Mouse (Mus musculus) forebrain, postnatal 0 days (tissue): ENCODE measurements around the gene Fbxw5. TPM values are rescaled to one million over a fixed set of nuclear protein-coding genes. Genes with fewer than 3 reads are reported as not detected.

ENCODE experiments used
- ATAC-seq: fragments of 200-750 bp; cut with Nextera tagmentation; 2 replicates; pipeline ENCODE4 v1.8.0; 2017; ENCODE audit warnings: mild to moderate bottlenecking, moderate library complexity
- DNase-seq: peaks from one replicate; pipeline ENCODE4 v3.0.0-alpha.2; 2015
- H3K27ac ChIP-seq: fragments of 300-500 bp; sonication (generic); 2 replicates; pipeline ENCODE4 v1.5.1; 2014; ENCODE audit warnings: low read depth, mild to moderate bottlenecking, antibody characterized with exemption, low read length, moderate library complexity, mixed read lengths
- H3K27me3 ChIP-seq: fragments of 300-500 bp; sonication (generic); 2 replicates; pipeline ENCODE4 v1.6.1; 2014; ENCODE audit warnings: mild to moderate bottlenecking, low read length, mixed read lengths; ENCODE audit not compliant: insufficient read depth
- H3K36me3 ChIP-seq: fragments of 300-500 bp; sonication (generic); 2 replicates; pipeline ENCODE4 v1.6.1; 2014; ENCODE audit warnings: mild to moderate bottlenecking, moderate library complexity; ENCODE audit not compliant: insufficient read depth
- H3K4me1 ChIP-seq: fragments of 300-500 bp; sonication (generic); 2 replicates; pipeline ENCODE4 v1.6.1; 2014; ENCODE audit warnings: antibody characterized with exemption; ENCODE audit not compliant: insufficient read depth
- H3K4me2 ChIP-seq: fragments of 300-500 bp; sonication (generic); 2 replicates; pipeline ENCODE4 v1.6.1; 2014; ENCODE audit warnings: low read depth, mild to moderate bottlenecking, moderate library complexity
- H3K4me3 ChIP-seq: fragments of 300-500 bp; sonication (generic); 2 replicates; pipeline ENCODE4 v1.5.1; 2014; ENCODE audit warnings: low read depth, low read length, mixed read lengths
- H3K9ac ChIP-seq: fragments of 300-500 bp; sonication (generic); 2 replicates; pipeline ENCODE4 v1.6.1; 2014; ENCODE audit warnings: mild to moderate bottlenecking
- H3K9me3 ChIP-seq: fragments of 300-500 bp; sonication (generic); 2 replicates; pipeline ENCODE4 v1.6.1; 2016; ENCODE audit warnings: low read length
- CTCF ChIP-seq: sonication (generic); IDR thresholded peaks from 2 replicates; pipeline ENCODE4 v1.5.1; 2016; ENCODE audit warnings: antibody characterized with exemption, control low read depth, low read depth
- WGBS: fragments of 180-500 bp; shearing (Covaris S2); extraction: QIAGEN DNeasy Blood & Tissue Kit; methylation state at CpG from one replicate; pipeline ENCODE4 v1.1.7; 2014; 5-methylcytosine and 5-hydroxymethylcytosine counted together
- polyA plus RNA-seq: library from polyadenylated mRNA; unstranded; fragments of >200 nt; fragmentation: Nextera tagmentation; extraction: Ambion mirVana; gene quantifications from 2 replicates; pipeline ENCODE4 v1.2.1, GENCODE M21; 2015
- total RNA-seq: library from RNA; depleted of rRNA; stranded (reverse); fragments of >200 nt; gene quantifications from 2 replicates; pipeline ENCODE4 v1.2.3, GENCODE M21; 2014

Gene Fbxw5
- total and polyA plus RNA-seq, 2 experiments from 2014 or later, result 116 to 140 TPM

DNA sequence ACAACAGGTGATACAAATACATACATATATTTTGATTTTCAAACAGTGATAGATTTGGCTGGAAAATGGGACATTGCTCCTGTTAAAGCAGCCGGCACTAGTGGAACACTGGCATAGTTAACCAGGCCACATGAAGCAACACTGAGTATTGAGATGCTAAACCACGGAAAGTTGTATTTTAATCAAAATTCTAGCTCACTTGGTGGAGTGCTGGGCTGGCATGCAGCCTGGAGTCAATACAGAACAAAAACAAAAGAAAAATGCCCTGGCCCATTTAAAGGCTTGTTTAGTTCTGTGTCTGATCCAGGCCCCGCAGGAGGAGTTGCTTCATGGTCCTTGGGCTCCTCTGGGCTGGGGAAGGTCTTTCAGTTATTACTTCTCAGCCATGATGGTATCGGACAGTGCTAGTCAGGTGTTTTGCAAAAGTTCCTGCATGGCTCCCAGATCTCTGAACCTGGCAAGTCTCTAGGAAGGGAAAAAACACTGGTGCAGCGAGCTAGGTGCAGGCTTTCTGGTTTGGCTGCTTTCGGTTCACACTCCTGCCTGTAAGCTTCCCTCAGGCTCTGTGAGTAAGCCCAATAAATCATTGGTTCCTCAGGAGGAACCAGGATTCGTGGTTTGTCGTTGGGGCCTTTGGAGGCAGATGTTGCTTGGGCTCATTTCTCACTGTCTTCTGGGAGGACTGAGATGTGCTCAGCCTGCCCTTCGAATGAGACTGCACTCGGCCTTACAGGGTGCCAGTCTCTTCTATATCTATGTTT lies 20.8 kb upstream of the Fbxw5 start:
- DNase-seq, result no peak
- Histone ChIP-seq H3K9ac (no peak overlapping the region), H3K27ac (no peak overlapping the region), H3K9me3 (no peaks in the 10 kb centered on the region), H3K27me3 (no peaks in the 10 kb centered on the region), H3K4me2 (no peak overlapping the region), H3K4me3 (no peak overlapping the region), H3K36me3 (no peaks in the 10 kb centered on the region), H3K4me1 (no peaks in the 10 kb centered on the region)
- no peak for ATAC-seq
- WGBS, result 71% methylated on average over 10 of the region's 10 CpGs
- no peak for TF ChIP-seq CTCF

GRCm38 (mm10) chr2:25480541-25480940 lies 20.0 kb upstream of the Fbxw5 start:
- TF ChIP-seq CTCF, result no peak
- DNase-seq, result no peak
- Histone ChIP-seq H3K9ac (no peak overlapping the region), H3K27me3 (no peaks in the 10 kb centered on the region), H3K4me3 (no peak overlapping the region), H3K36me3 (no peaks in the 10 kb centered on the region), H3K4me1 (no peaks in the 10 kb centered on the region), H3K27ac (no peak overlapping the region), H3K9me3 (no peaks in the 10 kb centered on the region), H3K4me2 (no peak overlapping the region)
- 89% methylated on average over 1 of the region's 1 CpGs for WGBS
- ATAC-seq, result no peak

- no peak for TF ChIP-seq CTCF
- Histone ChIP-seq H3K9me3 (no peaks in the 10 kb centered on the region), H3K9ac (no peak overlapping the region), H3K27ac (no peak overlapping the region), H3K4me3 (no peak overlapping the region), H3K36me3 (no peaks in the 10 kb centered on the region), H3K27me3 (no peaks in the 10 kb centered on the region), H3K4me2 (no peak overlapping the region), H3K4me1 (no peaks in the 10 kb centered on the region)
- 21% methylated on average over 7 of the region's 7 CpGs for WGBS
- DNase-seq (no peak), ATAC-seq (no peak)
Observed at GRCm38 (mm10) chr2:25482969-25483368, 17.6 kb upstream of the Fbxw5 start.

DNA sequence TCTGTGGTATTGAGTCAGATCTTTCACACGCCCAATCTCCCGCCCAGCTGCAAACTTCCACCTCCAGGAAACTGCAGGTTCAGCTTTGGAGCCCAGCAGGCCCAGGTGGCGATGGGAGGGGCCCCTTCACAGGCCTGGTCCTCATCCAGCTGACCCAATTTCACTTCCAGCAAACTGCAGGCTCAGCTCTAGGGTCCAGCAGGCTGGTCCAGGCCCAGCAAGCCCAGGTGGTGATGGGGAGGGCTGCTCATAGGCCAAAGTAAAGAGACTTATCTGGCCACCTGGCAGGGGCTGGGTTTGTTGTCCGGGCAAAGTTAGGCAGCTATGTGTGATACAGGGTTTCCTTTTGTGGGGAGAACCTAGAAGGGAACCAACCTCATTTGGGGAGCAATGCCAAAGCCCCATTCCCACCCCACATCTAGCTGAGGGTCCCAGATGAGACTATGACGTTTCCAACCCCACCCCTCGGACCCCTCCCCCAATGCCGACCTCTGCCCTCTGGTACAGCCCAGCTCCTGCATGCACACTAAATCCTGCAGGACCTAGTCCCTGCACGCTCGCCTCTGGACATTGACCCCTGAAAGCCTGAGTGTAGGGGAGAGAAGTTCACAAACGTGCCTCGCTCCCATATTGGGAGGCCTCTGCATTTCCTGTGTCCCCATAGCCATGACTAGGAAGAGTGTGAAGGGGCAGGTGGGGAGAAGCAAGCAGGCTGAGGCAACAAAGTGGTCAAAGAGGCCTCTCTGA lies 15.5 kb upstream of the Fbxw5 start:
- Histone ChIP-seq H3K9me3 (no peaks in the 10 kb centered on the region), H3K27me3 (no peaks in the 10 kb centered on the region), H3K27ac (no peak overlapping the region), H3K36me3 (no peaks in the 10 kb centered on the region), H3K4me1 (no peaks in the 10 kb centered on the region), H3K9ac (no peak overlapping the region), H3K4me3 (no peak overlapping the region), H3K4me2 (no peak overlapping the region)
- no peak for TF ChIP-seq CTCF
- 76% methylated on average over 11 of the region's 11 CpGs for WGBS
- ATAC-seq (no peak), DNase-seq (no peak)

DNA sequence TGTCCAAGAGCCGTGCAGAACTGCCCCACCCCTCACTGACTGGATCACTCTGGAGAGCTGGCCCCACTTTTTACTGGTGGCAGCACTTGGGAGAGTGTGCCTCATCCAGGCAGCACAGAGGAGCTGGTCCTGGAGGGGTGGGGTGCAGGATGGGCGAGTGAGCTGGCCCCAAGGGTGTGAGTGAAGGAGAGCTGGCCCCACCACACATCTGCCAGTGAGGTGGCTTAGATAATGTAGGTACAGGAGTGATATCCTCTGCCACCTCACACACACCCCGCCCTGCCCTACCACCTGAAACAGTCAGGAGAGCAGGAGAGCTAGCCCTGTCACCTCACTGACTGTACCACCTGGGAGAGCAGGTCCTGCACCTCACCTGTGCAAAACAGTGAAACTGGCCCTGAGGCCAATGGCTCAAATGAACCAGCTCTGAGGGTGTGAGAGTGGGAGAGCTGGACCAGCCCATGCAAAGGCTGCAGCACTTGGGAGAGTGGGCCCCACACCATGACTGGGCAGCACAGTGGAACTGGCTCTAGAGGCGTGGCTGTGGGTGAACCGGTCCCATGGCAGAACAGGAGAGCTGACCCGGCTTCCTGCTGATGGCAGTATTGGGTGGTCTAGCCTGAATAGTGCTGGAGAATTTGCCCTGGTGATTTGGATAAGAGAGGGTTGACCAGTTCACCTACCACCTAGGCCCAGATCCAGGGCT lies 12.4 kb upstream of the Fbxw5 start:
- Histone ChIP-seq H3K27me3 (no peaks in the 10 kb centered on the region), H3K4me2 (no peak overlapping the region), H3K27ac (no peak overlapping the region), H3K9ac (no peak overlapping the region), H3K4me3 (no peak overlapping the region), H3K36me3 (no peaks in the 10 kb centered on the region), H3K4me1 (no peaks in the 10 kb centered on the region), H3K9me3 (no peaks in the 10 kb centered on the region)
- ATAC-seq, result no peak
- WGBS, result 80% methylated on average over 6 of the region's 6 CpGs
- no peak for TF ChIP-seq CTCF
- no peak for DNase-seq

GRCm38 (mm10) chr2:25488671-25489068 lies 11.9 kb upstream of the Fbxw5 start:
- no peaks in the 10 kb centered on the region for H3K36me3 ChIP-seq
- no peak overlapping the region for H3K27ac ChIP-seq
- 79% methylated on average over 7 of the region's 7 CpGs for WGBS
- H3K27me3 ChIP-seq, result no peaks in the 10 kb centered on the region
- H3K4me3 ChIP-seq, result no peak overlapping the region
- no peaks in the 10 kb centered on the region for H3K4me1 ChIP-seq
- H3K9me3 ChIP-seq, result no peaks in the 10 kb centered on the region
- H3K9ac ChIP-seq, result no peak overlapping the region
- H3K4me2 ChIP-seq, result no peak overlapping the region
- DNase-seq (no peak), ATAC-seq (no peak)
- TF ChIP-seq CTCF, result no peak

DNA sequence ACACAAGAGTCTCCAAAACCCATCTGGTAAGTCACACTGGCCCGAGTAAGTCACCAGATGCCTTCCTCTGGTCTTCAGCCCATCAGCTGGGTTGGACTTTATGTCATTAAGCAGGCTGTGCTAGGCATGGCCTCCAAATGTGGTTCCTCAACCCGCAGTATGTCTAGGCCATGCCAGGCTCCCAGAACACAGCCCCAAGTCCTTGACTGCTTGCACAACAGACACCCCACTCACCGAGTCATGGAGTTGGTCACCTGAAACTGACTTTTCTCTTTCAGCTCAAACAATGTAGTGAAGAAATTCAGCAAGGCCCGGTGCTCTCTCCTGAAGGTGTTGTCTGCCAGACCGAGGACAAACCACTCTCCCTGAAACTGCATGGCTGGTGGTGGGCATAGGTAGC lies 7.6 kb upstream of the Fbxw5 start:
- Histone ChIP-seq H3K27ac (no peak overlapping the region), H3K4me2 (no peak overlapping the region), H3K4me1 (no peaks in the 10 kb centered on the region), H3K9me3 (no peaks in the 10 kb centered on the region), H3K9ac (no peak overlapping the region), H3K4me3 (no peak overlapping the region), H3K36me3 (no peaks in the 10 kb centered on the region), H3K27me3 (no peaks in the 10 kb centered on the region)
- TF ChIP-seq CTCF, result no peak
- DNase-seq (no peak), ATAC-seq (no peak)
- 84% methylated on average over 5 of the region's 5 CpGs for WGBS
